Mouse (Mus musculus) thymus, postnatal 14 days (tissue): ENCODE measurements around the gene Sparc.
A peak's percentile ranks its signal among the peaks of the same experiment; 100 is the strongest.

ENCODE experiments used
- DNase-seq: peaks from one replicate; pipeline ENCODE4 v3.0.0; 2021

Sparc gene

GRCm38 (mm10) chr11:55404659-55405457 is 18.1 kb downstream of the Sparc start:
- no peak for DNase-seq

GRCm38 (mm10) chr11:55400863-55401262 is 22.1 kb downstream of the Sparc start:
- no peak for DNase-seq

DNA sequence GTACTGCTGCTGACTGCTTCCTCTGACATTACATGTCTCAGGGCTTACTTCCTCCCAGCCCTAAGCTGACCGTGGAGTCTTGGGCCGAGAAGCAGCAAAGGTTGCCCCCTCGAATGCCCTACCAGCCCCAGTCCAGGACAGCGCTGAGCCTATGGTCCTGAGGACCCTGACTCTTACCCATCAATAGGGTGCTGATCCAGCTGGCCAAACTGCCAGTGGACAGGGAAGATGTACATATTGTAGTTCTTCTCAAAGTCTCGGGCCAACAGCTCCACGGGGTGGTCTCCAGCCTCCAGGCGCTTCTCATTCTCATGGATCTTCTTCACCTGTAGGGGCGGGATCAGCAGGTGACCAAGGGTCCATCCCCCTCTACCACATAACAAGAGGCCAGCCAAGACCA is 24.6 kb downstream of the Sparc start:
- DNase-seq = no peak

GRCm38 (mm10) chr11:55397441-55397840 is 25.5 kb downstream of the Sparc start:
- DNase-seq = no peak

- no peak for DNase-seq
Measured at GRCm38 (mm10) chr11:55397036-55397435, 25.9 kb downstream of the Sparc start.

- DNase-seq = no peak
Measured at GRCm38 (mm10) chr11:55395073-55395642, 27.8 kb downstream of the Sparc start.

DNA sequence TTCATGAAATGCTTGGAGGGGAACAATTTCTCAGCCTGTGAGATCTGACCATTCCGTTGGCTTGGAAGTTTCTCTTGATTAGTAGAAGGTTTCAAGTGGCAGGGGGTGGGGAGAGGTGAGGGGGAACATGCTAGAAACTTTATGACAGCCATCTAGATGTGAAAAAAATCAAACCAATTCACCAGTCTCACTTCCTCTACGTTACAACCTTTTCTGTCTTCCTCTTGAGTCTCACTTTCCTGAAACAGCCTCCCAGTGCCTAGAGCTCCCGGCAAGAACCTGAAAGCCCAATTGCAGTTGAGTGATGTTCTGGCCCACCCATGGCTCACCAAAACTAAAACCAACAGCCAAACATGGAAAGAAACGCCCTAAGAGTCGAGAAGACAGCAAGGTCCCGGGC is 28.4 kb downstream of the Sparc start:
- no peak for DNase-seq

GRCm38 (mm10) chr11:55392474-55392873 is 30.5 kb downstream of the Sparc start:
- DNase-seq = no peak

DNA sequence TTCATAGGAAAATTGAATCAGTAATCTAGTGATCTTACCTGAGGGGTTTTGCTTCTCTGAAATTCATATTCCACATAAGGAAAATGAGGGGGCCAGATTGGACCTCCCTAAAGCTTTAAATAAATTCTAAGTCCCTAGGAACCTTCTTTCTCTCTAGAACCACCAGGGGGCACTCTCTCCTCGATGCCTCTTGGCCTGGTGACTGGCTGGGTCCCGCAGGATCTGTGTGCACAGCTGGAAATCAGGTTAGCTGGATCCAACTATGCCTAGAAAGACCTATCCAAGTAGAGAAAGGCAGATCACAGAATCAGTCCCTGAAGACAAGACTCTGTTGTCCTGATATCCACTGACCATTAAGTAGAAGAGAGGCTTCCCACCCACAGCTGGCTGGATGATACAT is 33.2 kb downstream of the Sparc start:
- peak; percentile 28 for DNase-seq

GRCm38 (mm10) chr11:55387576-55387975 is 35.4 kb downstream of the Sparc start:
- DNase-seq = no peak

- peak; percentile 76 for DNase-seq
Measured at GRCm38 (mm10) chr11:55386424-55387063, 36.4 kb downstream of the Sparc start.

DNA sequence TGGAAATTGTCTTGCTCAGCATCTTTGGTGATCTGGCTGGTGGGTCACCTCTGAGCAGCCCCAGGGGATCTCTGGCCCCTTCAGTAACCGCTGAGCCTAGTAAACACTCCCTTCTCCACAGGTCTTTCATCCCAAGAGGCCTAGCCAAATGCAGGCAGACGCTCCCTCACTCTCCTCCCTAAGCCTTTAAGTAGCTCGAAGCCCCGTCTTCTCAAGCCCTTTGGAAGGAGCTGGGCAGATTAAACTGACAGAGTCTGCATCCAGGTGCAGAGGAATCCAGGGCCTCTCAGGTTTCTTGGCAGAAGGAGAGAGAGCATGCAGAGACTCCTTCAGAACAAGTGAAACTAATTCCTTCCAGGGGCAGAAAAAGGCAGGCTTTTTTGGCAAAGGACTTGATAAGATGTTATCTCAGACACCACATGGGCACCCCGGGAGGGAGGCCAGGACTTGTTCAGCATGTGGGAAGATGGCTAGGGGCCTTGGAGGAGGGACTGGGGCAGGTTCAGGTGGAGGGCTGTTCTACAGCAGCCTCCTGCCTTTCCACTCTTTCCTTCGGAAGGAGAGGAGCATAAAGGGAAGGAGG is 39.4 kb downstream of the Sparc start:
- no peak for DNase-seq

DNA sequence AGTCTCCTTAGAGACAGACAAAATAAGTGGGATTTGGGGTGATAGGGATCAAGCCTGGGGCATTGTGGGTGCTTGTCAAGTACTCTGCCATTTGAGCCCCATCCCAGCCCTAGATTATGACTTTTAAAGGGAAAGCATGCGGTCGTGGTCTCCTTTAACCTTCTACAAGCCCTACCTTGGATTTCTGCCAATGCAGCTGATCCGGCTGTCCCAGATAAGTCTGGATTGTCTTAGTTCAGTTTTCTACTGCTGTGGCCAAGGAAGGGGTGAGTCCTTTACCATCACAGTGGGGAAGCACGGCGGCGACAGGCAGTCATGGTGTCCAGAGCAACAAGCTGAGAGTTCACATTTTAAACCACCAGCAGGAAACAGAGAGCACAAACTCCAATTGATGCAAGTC is 42.1 kb downstream of the Sparc start:
- DNase-seq = no peak

- no peak for DNase-seq
Measured at GRCm38 (mm10) chr11:55378371-55378770, 44.6 kb downstream of the Sparc start.

- DNase-seq = peak; percentile 25
Measured at GRCm38 (mm10) chr11:55373838-55374237, 49.1 kb downstream of the Sparc start.

- no peak for DNase-seq
Measured at GRCm38 (mm10) chr11:55373373-55373772, 49.6 kb downstream of the Sparc start.

DNA sequence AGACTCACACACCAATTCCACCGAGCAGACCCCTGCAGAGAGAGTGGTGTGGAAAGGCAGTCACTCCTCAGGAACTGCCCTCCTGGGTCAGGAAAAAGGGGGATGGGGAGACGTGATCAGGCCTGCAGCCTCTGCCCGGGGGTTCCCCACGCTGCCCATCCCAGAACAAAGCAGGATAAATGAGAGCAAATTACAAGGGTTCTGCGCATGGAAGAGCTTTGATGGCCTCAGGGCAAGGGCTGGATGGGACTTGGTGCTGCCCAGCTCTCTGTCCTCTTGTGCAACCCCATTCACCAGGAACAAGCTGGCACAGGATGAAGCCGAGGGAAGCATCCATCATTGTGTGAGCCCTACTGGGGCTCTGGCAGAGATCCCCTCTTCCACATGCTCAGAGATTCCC is 51.0 kb downstream of the Sparc start:
- no peak for DNase-seq

DNA sequence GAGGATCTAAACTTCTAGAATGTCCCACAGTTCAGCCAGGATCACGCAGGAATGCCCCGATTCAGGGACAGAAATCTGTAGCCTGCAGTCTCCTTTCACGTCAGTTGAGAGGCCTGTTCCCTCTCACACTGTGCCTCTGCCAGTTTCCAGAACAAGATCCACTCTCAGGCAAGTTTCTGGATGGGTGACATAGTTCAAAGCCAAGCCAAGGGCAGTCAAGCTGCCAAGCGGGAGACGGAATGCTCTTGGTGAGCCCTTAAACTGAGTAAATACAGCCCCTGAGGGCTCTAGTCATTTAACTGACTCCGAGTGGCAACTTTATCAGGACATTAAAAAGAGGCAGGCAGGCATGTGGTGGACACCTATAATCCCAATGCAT is 53.9 kb downstream of the Sparc start:
- no peak for DNase-seq

DNA sequence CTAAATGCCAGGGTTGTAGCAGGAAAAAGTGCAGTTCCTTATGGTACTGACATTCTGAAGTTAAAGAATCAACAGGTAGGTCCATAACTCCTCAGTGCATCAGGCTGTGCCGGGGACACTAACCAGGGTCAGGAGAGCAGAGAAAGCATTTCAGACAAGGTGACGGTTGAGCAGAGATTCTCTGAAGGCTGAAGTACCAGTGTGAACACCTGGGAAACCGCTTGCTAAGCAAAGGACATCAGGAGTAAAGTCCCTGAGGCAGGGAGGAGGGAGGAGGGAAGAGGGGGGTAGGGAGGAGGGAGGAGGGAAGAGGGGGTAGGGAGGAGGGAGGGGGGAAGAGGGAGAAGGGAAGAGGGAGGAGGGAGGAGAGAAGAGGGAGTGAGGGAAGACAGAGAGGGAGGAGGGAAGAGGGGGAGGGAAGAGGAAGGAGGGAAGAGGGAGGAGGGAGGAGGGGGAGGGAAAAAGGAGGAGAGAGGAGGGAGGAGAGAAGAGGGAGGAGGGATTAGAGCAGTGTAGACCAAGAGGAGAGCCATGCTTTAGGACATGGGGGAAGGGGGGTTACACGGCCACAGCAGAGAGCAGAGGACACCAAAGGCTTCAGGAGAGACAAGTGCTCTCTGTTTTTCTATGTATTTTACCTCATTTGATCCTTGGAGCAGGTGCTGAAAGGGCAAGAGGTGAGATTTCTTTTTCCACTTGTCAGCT is 54.4 kb downstream of the Sparc start:
- no peak for DNase-seq

DNA sequence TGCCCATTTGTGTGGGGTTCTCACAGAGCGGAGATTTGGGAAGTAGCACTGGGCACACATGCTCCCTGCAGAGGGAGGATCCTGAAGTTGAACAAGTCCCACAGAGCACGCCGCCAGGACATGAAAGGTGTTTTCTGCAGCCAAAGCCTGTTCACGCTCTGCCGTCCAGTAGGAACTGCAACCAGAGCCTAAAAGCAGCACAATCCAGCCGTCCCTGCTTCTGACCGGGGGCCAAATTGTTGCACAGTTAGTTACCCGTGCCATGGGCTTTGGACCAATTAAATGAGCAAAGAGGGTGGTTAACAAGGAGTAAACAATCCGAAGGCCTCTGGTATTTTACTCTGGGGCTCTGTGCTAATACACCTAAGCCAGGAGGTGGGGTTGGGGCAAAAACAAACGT is 55.2 kb downstream of the Sparc start:
- no peak for DNase-seq

DNA sequence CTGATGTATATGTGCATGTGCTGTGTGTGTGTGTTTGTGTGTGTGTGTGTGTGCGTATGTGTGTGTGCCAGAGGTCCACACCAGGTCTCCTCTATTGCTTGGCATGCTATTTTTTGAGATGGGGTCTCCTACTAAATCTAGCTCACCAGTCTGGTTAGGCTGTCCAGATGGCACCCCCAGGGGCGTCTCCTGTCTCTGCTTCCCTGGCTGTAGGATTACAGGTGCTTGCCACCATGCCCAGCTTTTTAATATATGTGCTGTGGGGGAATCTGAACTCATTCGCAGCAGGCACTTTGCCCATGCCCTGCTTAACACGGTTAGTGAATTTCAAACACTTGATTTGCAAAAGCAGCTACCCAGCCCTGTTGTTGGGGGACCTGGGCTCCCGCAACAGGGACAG is 57.1 kb downstream of the Sparc start:
- DNase-seq = no peak

DNA sequence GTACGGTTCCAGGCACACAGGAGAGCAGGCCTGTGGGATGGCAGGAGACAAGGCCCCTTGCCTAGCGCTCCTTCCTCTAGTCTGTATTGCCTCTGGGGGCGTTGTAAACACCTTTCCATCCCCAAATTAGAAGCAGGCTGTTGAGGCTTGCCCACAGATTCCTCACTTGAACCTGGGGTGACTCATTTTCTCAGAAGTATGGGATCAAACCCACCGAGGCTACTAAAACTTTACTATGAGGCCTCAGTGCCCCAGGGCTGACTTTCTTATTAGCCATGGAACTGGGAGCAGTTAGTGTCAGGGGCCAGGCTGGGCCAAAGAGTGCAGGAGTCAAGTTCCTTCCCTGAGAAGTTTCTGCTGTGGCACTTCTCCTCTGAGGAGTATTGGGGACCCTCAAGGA is 57.7 kb downstream of the Sparc start:
- DNase-seq = no peak

DNA sequence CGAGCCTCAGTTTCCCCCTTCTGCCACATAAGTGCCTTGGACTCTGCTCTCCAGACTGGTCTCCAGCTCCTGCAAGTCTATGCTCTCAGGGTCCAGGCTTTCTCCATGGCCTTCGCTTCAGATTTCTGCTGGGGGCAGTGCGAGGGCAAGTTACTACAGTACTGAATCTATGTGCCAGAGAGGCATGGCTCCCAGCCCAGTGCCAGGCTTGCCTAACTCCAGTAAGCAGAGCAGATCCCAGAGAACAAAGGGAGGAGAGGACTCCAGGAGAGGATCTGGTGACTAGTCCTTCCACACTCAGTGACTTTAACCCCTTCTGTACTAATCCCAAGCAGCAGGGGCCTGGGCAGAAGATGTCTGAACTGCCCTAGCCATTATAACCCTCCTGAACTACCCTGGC is 58.3 kb downstream of the Sparc start:
- no peak for DNase-seq
